Mouse (Mus musculus) neural tube, embryonic 14.5 days (tissue): Measurements from ENCODE around the gene Gp1bb. TPM values are rescaled to one million over a fixed set of nuclear protein-coding genes. Genes with fewer than 3 reads are reported as not detected.

ENCODE experiments used
- ATAC-seq: fragments of 200-750 bp; cut with Nextera tagmentation; 2 replicates; pipeline ENCODE4 v1.8.0; 2017; ENCODE audit warnings: low read depth, mild to moderate bottlenecking, moderate TSS enrichment, moderate library complexity
- H3K27ac ChIP-seq: fragments of 300-500 bp; sonication (generic); 2 replicates; pipeline ENCODE4 v1.5.1; 2014; ENCODE audit warnings: low read depth, mild to moderate bottlenecking, control low read depth, low read length, moderate library complexity, mixed read lengths
- H3K27me3 ChIP-seq: fragments of 300-500 bp; sonication (generic); 2 replicates; pipeline ENCODE4 v1.6.1; 2014; ENCODE audit warnings: low read length; ENCODE audit not compliant: control insufficient read depth, insufficient read depth
- H3K36me3 ChIP-seq: fragments of 300-500 bp; sonication (generic); 2 replicates; pipeline ENCODE4 v1.6.1; 2014; ENCODE audit warnings: low read length, mixed read lengths; ENCODE audit not compliant: control insufficient read depth, insufficient read depth
- H3K4me1 ChIP-seq: fragments of 300-500 bp; sonication (generic); 2 replicates; pipeline ENCODE4 v1.6.1; 2014; ENCODE audit warnings: low read length; ENCODE audit not compliant: control insufficient read depth, insufficient read depth
- H3K4me2 ChIP-seq: fragments of 300-500 bp; sonication (generic); 2 replicates; pipeline ENCODE4 v1.6.1; 2014; ENCODE audit warnings: mild to moderate bottlenecking, low read depth, low read length, control low read depth
- H3K4me3 ChIP-seq: fragments of 300-500 bp; sonication (generic); 2 replicates; pipeline ENCODE4 v1.5.1; 2014; ENCODE audit warnings: low read depth, low read length, control low read depth, mixed read lengths
- H3K9ac ChIP-seq: fragments of 300-500 bp; sonication (generic); replicated peaks from 2 replicates; pipeline ENCODE4 v1.6.1; 2014; ENCODE audit warnings: low read depth, mild to moderate bottlenecking, control low read depth, low read length, mixed read lengths
- H3K9me3 ChIP-seq: fragments of 300-500 bp; sonication (generic); 2 replicates; pipeline ENCODE4 v1.6.1; 2016; ENCODE audit warnings: low read length; ENCODE audit not compliant: control insufficient read depth
- WGBS: fragments of 180-500 bp; shearing (Covaris S2); extraction: QIAGEN DNeasy Blood & Tissue Kit; methylation state at CpG from one replicate; pipeline ENCODE4 v1.1.7; 2014; 5-methylcytosine and 5-hydroxymethylcytosine counted together
- polyA plus RNA-seq: library from polyadenylated mRNA; unstranded; fragments of >200 nt; fragmentation: Nextera tagmentation; extraction: Ambion mirVana; gene quantifications from 2 replicates; pipeline ENCODE4 v1.2.1, GENCODE M21; 2014

The Gp1bb gene
- polyA plus RNA-seq, 1 experiment from 2014 or later: 11.5 TPM

- H3K9ac ChIP-seq: no peak overlapping the region
- H3K36me3 ChIP-seq: no peaks in the 10 kb centered on the region
- WGBS: 85% methylated on average over 4 of the region's 4 CpGs
- no peak for ATAC-seq
- no peaks in the 10 kb centered on the region for H3K27me3 ChIP-seq
- H3K4me2 ChIP-seq: no peak overlapping the region
- H3K27ac ChIP-seq: no peak overlapping the region
- no peak overlapping the region for H3K4me3 ChIP-seq
- H3K9me3 ChIP-seq: no peaks in the 10 kb centered on the region
- no peaks in the 10 kb centered on the region for H3K4me1 ChIP-seq
These were observed 20.7 kb upstream of the Gp1bb start for GRCm38 (mm10) chr16:18642897-18643296.

GRCm38 (mm10) chr16:18642291-18642690 lies 20.1 kb upstream of the Gp1bb start:
- Histone ChIP-seq H3K9me3 (no peaks in the 10 kb centered on the region), H3K4me2 (no peak overlapping the region), H3K36me3 (no peaks in the 10 kb centered on the region), H3K27me3 (no peaks in the 10 kb centered on the region), H3K27ac (no peak overlapping the region), H3K9ac (no peak overlapping the region), H3K4me3 (no peak overlapping the region), H3K4me1 (no peaks in the 10 kb centered on the region)
- 53% methylated on average over 7 of the region's 7 CpGs for WGBS
- no peak for ATAC-seq

- no peak for ATAC-seq
- Histone ChIP-seq H3K4me3 (no peak overlapping the region), H3K9ac (no peak overlapping the region), H3K36me3 (no peaks in the 10 kb centered on the region), H3K9me3 (no peaks in the 10 kb centered on the region), H3K4me2 (no peak overlapping the region), H3K4me1 (no peaks in the 10 kb centered on the region), H3K27me3 (no peaks in the 10 kb centered on the region), H3K27ac (no peak overlapping the region)
- 79% methylated on average over 1 of the region's 1 CpGs for WGBS
These were observed 17.3 kb upstream of the Gp1bb start for GRCm38 (mm10) chr16:18639382-18639929.

GRCm38 (mm10) chr16:18638396-18638795 lies 16.2 kb upstream of the Gp1bb start:
- Histone ChIP-seq H3K4me2 (no peak overlapping the region), H3K9ac (no peak overlapping the region), H3K4me3 (no peak overlapping the region), H3K36me3 (no peaks in the 10 kb centered on the region), H3K4me1 (no peaks in the 10 kb centered on the region), H3K9me3 (no peaks in the 10 kb centered on the region), H3K27ac (no peak overlapping the region), H3K27me3 (no peaks in the 10 kb centered on the region)
- no peak for ATAC-seq
- 51% methylated on average over 2 of the region's 2 CpGs for WGBS

GRCm38 (mm10) chr16:18636804-18637203 lies 14.6 kb upstream of the Gp1bb start:
- ATAC-seq: no peak
- no peaks in the 10 kb centered on the region for H3K4me1 ChIP-seq
- WGBS: 56% methylated on average over 3 of the region's 3 CpGs
- H3K27me3 ChIP-seq: no peaks in the 10 kb centered on the region
- no peak overlapping the region for H3K4me3 ChIP-seq
- no peaks in the 10 kb centered on the region for H3K36me3 ChIP-seq
- H3K4me2 ChIP-seq: no peak overlapping the region
- no peak overlapping the region for H3K9ac ChIP-seq
- no peaks in the 10 kb centered on the region for H3K9me3 ChIP-seq
- no peak overlapping the region for H3K27ac ChIP-seq

GRCm38 (mm10) chr16:18636401-18636800 lies 14.2 kb upstream of the Gp1bb start:
- Histone ChIP-seq H3K9ac (no peak overlapping the region), H3K4me2 (no peak overlapping the region), H3K36me3 (no peaks in the 10 kb centered on the region), H3K4me1 (no peaks in the 10 kb centered on the region), H3K4me3 (no peak overlapping the region), H3K9me3 (no peaks in the 10 kb centered on the region), H3K27ac (no peak overlapping the region), H3K27me3 (no peaks in the 10 kb centered on the region)
- 88% methylated on average over 5 of the region's 5 CpGs for WGBS
- no peak for ATAC-seq

- Histone ChIP-seq H3K9ac (no peak overlapping the region), H3K9me3 (no peaks in the 10 kb centered on the region), H3K4me1 (peaks cover 3% of the 10 kb centered on the region), H3K36me3 (no peaks in the 10 kb centered on the region), H3K27ac (no peak overlapping the region), H3K4me3 (no peak overlapping the region), H3K27me3 (no peaks in the 10 kb centered on the region), H3K4me2 (no peak overlapping the region)
- WGBS: 33% methylated on average over 1 of the region's 1 CpGs
- ATAC-seq: no peak
These were observed 11.1 kb upstream of the Gp1bb start for GRCm38 (mm10) chr16:18633333-18633732.

- no peaks in the 10 kb centered on the region for H3K9me3 ChIP-seq
- WGBS: 72% methylated on average over 2 of the region's 2 CpGs
- H3K9ac ChIP-seq: no peak overlapping the region
- H3K36me3 ChIP-seq: no peaks in the 10 kb centered on the region
- H3K4me1 ChIP-seq: peaks cover 9% of the 10 kb centered on the region
- H3K4me3 ChIP-seq: no peak overlapping the region
- no peak for ATAC-seq
- H3K4me2 ChIP-seq: no peak overlapping the region
- no peak overlapping the region for H3K27ac ChIP-seq
- no peaks in the 10 kb centered on the region for H3K27me3 ChIP-seq
These were observed 10.6 kb upstream of the Gp1bb start for GRCm38 (mm10) chr16:18632816-18633215.

GRCm38 (mm10) chr16:18632059-18632458 lies 9.9 kb upstream of the Gp1bb start:
- ATAC-seq: no peak
- Histone ChIP-seq H3K4me2 (no peak overlapping the region), H3K4me1 (peaks cover 13% of the 10 kb centered on the region), H3K4me3 (no peak overlapping the region), H3K36me3 (no peaks in the 10 kb centered on the region), H3K9me3 (no peaks in the 10 kb centered on the region), H3K27me3 (no peaks in the 10 kb centered on the region), H3K9ac (no peak overlapping the region), H3K27ac (no peak overlapping the region)
- 46% methylated on average over 3 of the region's 3 CpGs for WGBS
